Mouse (Mus musculus): ENCODE data around the gene Zfp981.
"Not testable (repeated sequence)": the region's sequence is repeated elsewhere in the genome, so short reads cannot be mapped to it uniquely, and the experiment has no call there.

- TF ChIP-seq CTCF, EP300 (IDR thresholded peaks at IDR 0.05): not testable (repeated sequence)
Measured at GRCm38 (mm10) chr4:146452576-146452975, 49.3 kb upstream of the Zfp981 start.
